Mouse (Mus musculus) adrenal gland, adult 2 months (tissue): Measurements from ENCODE around the gene Fam118b. TPM values are rescaled to one million over a fixed set of nuclear protein-coding genes. Genes with fewer than 3 reads are reported as not detected.

Experiments used
- DNase-seq: peaks from one replicate; pipeline ENCODE4 v3.0.0; 2021
- long read RNA-seq: library from polyadenylated mRNA; stranded (forward); transcript quantifications from one replicate; pipeline ENCODE4 v2.0.0, GENCODE M21; 2021
- polyA plus RNA-seq: library from polyadenylated mRNA; depleted of rRNA; stranded (reverse); fragments of >200 nt; gene quantifications from 2 replicates; pipeline ENCODE4 v1.2.3, GENCODE M21; 2012; rRNA removed
- total RNA-seq, 2 experiments: library from RNA; stranded (reverse); gene quantifications; 2 replicates each; pipeline ENCODE4 v1.2.3; 2021

Gene Fam118b
- total RNA-seq (10 to 100 TPM in 1 of 2 experiments, 1 to 10 TPM in 1; 9.1 to 15.1 TPM), polyA plus RNA-seq (3.8 and 4.0 TPM in 2 replicates)
- long read RNA-seq, partial matches to known transcripts: 2 of 5 reads
- long read RNA-seq, other reads (novel, unspliced or antisense): 2 of 5 reads

DNA sequence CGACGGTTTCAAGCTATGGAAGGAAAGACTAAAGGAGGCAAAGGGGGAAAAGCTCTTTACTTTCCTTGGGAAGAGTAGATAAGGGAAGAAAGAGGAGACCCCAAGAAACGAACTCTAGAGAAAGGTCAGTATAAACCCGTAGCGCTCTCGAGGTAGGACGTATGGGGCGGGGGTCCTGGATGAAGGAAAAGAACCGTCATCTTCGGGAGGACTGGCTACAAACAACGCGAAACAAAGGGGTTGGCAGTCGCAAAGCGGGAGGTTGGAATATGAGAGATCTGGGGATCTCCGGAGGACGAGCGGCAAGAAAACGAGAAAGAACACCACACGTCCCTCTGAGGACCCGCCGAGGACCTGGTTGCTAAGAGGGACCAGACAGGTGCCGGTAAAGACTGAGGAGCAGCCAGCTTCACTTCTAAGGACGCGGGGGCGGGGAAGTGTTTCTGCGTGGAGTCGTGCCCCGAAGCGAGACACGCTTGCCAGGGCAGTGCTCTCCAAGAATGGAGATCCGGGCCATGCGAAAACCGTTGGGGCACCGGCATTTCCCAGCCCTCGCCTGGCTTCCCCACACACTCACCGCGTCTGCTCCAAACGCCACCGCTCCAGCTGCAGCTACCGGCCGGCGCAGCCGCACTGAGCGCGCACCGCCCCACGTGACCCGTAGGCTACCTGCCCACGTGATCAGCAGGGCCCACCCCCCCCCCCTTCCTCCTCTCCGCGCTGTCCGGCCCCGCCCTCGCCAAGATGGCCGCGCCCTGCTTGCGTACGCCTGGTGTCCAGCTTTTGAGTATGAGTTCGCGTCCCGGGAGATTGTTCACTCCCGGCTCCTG lies at the start of gene Fam118b, which contains the start of gene Rpusd4:
TSS of gene Fam118b (minus strand) at position 660 of the 830 bp plus-strand sequence.
TSS of gene Rpusd4 (plus strand) at position 720 of the 830 bp plus-strand sequence.
- DNase-seq: peak; percentile 94

- no peak for DNase-seq
Measured at GRCm38 (mm10) chr9:35316771-35317211, 49.2 kb upstream of the Fam118b start.

- DNase-seq: no peak
Measured at GRCm38 (mm10) chr9:35314254-35314653, 46.6 kb upstream of the Fam118b start.

GRCm38 (mm10) chr9:35313601-35314000 lies 46.0 kb upstream of the Fam118b start:
- no peak for DNase-seq

DNA sequence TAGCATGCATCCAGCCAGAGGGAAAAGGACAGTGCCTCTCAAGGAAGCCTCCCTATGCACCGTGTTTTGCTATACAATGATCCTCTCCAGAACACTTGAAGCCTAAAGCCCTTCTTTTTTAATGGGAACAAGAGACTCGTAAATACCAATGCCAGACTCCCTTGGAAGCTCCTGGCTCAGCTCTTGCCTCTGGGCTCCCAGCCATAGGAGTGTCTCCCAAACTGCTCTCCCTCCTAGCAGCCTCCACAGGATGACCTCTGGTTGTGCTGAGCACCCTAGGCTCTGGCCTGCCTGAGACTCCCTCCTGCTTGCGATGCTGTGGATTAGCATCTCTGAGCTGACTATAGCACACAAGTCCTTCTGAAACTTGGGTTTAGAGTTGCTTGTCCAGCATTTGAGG lies 44.9 kb upstream of the Fam118b start:
- DNase-seq: peak; percentile 21

DNA sequence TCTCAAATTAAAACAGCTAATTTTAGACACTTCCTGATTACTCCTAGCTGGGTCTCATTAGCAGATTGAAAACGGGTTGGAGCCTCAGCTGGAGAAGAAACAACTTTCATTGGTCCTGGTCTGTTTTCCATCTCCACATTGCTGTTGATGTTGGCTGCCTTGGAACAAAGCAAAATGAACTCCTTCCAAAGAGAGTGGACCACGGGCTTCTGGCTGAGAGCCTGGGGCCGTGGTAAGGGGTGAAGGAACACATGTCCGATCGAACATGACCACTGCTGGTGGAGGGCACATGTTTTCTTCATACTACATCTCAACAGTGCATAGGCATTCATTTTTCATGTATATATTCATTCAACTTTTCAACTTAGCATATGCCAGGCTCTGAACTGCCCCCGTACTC lies 42.8 kb upstream of the Fam118b start:
- no peak for DNase-seq

DNA sequence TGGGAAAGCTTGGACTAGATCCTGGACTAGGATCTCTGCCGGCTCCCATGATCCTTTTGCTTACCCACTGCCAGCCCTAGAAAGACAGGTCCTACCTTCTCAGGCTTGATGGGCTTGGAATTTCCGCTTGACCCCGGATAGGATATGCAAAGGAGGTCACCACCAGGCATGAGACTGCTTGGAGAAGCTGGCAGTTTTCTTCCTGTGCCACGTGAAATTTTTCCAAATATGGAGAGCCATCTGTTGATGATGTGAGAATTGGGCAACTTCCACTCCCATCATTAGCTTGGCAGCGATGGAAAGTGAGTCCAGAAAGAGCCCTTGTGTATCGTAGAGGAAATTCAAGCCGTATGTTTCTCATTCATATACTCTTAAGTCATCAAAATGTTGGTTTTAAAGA lies 39.9 kb upstream of the Fam118b start:
- DNase-seq: no peak

- no peak for DNase-seq
Measured at GRCm38 (mm10) chr9:35302172-35302571, 34.6 kb upstream of the Fam118b start.

DNA sequence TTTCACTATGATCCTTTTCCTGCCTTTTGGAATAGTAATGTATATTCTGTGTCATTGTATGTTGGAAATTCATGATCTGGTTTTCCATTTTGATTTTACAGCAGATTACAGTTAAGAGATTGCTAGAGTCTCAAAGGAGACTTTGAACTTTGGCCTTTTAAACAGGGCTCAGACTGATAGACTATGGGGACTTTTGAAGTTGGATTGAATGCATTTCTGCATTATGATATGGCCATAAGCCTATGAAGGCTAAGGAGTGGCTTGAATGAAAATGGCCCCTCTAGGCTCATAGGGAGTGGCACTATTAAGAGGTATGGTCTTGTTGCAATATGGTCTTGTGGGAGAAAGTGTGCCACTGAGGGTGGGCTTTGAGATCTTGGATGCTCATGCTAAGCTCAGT lies 30.2 kb upstream of the Fam118b start:
- no peak for DNase-seq

GRCm38 (mm10) chr9:35293465-35293864 lies 25.9 kb upstream of the Fam118b start:
- no peak for DNase-seq

DNA sequence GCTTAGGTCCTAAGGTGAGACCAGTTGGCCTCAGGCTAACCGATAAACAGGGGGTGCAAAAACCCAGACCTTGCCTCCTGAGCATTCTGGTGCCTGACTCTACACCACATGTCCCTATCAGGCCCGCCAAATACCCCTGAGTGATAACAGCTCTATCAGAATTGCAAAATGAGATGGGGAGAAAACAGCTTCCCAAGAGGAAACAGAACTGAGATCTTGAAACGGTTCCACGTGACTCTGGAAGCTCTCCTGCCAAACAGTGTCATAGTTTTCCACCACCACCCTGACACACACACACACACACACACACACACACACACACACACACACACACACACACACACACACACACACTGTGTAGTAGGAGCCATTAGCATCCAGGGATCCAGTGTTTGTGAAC lies 23.3 kb upstream of the Fam118b start:
- DNase-seq: no peak

DNA sequence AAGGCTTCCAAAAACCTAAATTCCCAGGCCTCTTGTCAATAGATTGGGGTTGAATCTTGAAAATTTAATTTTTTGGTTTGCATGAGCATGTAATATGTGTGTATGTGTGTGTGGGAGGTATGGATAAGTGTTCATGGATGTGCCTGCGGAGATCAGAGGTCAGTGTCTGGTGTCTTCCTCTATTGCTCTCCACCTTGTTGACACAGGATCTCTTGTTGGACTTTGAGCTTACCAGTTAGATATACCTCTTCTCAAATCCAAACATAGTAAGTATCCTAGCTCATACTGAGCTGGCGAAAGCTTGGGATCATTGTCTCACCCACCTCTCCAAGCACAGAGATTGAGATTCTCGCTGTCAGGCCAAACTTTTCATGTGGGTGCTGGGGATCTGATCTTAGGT lies 22.8 kb upstream of the Fam118b start:
- no peak for DNase-seq

GRCm38 (mm10) chr9:35289992-35290391 lies 22.4 kb upstream of the Fam118b start:
- no peak for DNase-seq

DNA sequence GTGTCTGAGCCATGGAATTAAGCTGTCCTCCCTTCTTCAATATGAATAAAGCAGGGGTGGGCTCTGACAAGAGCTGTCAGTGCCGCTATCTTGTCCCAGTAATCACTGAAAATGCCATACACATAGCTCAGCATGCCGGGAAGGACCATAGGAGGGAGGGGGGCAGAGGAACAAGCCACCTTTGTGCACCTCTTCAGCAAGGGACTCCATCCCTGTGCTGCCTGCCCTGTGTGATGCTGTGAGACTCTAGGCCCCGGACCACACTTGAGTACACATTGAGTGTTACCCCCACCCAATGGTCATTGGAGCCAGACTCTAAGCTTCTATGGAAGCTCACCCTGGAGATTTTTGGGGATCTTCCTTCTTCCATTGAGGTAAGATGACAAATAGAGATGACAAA lies 18.7 kb upstream of the Fam118b start:
- no peak for DNase-seq

DNA sequence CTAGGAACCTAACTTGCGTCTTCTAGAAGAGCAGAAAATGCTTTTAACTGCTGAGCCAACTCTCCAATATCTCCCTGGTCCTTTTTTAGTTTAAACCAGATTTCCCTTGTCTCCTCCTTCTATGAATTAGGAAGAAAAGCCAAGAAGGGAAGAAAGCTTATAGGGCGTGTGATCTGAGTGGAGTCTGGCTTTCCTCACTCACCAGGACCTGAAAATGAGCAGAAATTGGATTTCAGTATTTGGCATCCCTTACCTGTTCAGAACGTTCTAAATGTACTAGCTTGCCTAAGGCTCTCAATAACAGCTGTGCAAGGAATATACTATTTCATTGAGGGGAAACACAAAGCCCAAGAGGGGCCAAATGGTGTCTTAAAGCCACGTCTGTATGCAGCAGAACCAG lies 16.7 kb upstream of the Fam118b start:
- no peak for DNase-seq

GRCm38 (mm10) chr9:35283415-35284069 lies 15.9 kb upstream of the Fam118b start:
- no peak for DNase-seq

GRCm38 (mm10) chr9:35282851-35283200 lies 15.2 kb upstream of the Fam118b start:
- DNase-seq: no peak

DNA sequence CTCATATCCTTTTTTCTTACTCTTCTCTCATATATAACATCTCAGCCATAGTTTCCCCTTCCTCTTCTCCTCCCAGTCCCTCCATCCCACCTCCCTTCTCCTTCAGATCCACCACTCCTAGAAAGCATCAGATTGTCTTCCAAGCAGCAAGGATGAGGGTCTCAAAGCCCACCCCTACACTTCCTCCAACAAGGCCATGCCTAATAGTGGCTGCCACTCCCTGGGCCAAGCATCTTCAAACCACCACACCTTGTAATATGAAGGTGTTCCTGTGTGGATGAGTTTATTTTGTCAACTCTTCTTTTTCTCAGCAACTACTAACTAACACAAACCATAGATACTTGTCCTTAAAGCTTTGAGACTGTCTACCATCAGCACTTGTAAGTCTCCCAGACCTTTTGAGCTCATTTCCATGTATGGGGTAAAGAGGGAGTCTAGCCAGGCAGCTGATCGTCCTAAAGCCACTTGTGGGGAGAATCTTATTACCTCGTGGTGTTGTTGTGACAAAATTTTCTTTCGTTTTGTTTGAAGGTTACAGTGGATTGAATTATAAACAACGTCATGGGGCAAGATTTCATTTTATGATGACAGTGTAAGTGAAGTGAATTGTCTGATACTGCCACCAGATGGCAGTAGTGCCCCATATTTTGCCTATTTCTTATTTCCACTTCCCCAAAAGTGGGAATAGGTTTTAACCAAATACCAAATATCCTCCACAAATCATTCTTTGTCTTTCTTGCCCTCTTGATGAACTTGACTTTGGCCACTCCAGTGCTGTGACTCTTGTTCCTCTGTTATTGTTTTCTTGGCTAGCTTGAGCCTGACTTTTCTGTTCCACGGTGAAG lies 14.6 kb upstream of the Fam118b start:
- peak; percentile 33 for DNase-seq

GRCm38 (mm10) chr9:35278451-35278850 lies 10.8 kb upstream of the Fam118b start:
- DNase-seq: no peak

GRCm38 (mm10) chr9:35277855-35278365 lies 10.3 kb upstream of the Fam118b start:
- no peak for DNase-seq

GRCm38 (mm10) chr9:35267976-35268715 lies 541 bp upstream of the Fam118b start:
- no peak for DNase-seq
